Mouse (Mus musculus): ENCODE data around the gene Cd300lf.

Cd300lf gene

DNA sequence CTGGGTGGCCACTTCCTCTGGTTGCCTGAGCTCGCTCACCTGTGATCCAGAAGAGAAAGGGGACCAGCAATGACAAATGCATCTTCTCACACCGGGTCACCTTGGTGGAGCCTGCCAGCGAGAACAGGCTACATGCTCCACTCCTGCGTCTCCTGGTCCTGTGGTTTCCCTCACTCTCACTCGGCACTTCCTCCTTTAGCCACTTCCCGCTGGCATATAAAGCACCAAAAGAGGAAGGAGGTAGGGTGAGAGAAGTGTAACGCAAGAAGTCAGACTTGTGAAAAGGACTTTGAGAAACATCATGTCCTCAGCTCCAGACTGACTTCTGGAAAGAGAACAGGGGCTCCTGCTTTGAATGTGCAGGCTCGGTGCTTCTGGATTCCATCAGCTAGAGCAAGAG, at the start of gene Cd300lf:
Gene Cd300lf, minus strand, starts transcription at position 193 of the 400 bp plus-strand sequence.
- DNase-seq (ENCODE audit: low spot score): no peak

DNA sequence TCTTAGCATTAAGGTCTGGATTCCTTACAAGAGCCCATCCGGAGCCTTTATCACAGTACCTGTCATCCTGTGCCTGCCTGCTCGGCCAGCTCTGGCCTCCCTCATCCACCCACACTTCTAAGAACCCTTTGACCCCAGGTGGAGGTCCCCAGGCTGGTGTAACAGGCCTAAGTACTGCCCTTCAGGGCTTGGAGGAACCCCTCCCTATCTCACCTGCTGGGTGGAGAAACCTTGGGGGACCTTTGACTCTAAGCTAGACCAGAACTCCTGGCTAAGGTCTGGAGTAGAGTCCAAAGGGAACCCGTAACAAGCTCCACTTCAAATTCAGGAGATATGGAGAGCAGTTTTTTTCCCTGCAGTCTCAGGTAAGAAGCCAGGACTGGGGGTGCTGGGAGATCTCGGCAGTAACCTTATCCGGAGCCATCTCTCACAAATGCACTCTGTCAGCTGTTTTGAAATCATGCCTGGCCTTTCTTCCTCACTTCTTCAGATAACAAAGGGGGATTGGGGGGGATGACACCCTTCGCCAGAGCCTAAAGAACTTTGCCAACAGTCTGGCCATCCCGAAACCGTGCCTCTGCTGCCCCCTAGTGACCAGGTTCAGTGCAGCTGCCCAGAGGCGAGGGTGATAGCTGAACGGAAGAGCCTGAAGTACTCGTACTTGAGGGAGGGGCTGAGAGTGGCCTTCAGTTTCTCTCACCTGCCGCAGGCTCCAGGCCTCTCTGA, 48.3 kb upstream of the Cd300lf start:
- DNase-seq (ENCODE audit: low spot score): peak; percentile 85

DNA sequence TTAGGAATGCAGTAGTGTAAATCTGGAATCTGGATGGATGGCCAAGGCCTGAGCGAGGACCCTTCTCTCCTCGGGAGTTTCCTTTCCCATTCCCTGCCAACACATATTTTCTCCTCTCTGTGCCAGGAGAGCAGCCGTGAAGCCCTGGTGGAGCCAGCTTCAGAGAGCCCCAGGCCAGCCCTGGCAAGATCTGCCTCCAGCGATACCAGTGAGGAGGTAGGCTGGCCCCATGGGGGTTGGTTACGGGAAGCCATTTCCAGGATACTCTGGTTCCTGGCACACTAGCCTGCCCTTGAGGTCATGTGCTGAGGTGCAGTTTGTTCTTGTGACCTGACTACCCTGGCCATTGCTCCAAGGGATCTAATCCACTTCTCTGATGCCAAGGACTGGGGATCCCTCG, 46.1 kb upstream of the Cd300lf start:
- no peak for DNase-seq (ENCODE audit: low spot score)

DNA sequence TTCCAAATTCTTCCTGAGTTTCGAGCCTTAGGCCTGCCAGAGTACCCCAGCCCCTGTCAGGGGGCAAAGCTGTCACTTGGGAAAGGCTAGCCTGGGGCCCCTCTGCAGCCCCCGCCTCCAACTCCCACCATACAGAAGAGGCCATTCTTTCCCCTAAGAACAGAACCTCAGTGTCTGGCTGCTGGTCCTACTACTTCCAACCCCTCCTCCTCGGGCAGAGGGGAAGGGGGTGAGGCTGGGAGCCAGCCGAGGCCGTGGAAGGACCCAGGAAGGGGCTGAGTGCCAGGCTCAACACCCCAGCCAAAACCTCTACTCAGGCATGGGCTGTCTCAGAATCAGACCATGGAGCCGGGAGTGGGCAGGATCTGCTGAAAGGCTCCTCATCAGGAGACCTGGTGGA, 45.4 kb upstream of the Cd300lf start:
- no peak for DNase-seq (ENCODE audit: low spot score)

DNA sequence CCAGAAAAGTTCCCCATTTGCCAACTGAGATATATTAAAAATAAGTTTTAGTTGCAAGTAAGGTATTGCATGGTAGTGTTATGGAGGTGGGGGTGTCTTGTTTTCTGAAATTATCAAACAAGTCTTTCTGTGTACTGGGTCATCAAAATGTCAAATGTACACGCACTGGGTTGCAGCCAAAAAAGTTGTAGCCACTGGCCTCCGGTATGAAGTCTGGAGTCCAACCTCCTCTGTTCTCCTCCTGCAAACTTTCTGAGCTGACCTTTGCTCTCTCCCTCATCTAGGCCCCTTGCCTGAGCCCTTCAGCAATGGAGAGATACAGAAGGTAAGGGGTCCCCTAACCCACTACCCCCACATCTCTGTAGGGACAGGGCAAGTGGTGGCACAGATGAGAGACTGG, 45.0 kb upstream of the Cd300lf start:
- no peak for DNase-seq (ENCODE audit: low spot score)

DNA sequence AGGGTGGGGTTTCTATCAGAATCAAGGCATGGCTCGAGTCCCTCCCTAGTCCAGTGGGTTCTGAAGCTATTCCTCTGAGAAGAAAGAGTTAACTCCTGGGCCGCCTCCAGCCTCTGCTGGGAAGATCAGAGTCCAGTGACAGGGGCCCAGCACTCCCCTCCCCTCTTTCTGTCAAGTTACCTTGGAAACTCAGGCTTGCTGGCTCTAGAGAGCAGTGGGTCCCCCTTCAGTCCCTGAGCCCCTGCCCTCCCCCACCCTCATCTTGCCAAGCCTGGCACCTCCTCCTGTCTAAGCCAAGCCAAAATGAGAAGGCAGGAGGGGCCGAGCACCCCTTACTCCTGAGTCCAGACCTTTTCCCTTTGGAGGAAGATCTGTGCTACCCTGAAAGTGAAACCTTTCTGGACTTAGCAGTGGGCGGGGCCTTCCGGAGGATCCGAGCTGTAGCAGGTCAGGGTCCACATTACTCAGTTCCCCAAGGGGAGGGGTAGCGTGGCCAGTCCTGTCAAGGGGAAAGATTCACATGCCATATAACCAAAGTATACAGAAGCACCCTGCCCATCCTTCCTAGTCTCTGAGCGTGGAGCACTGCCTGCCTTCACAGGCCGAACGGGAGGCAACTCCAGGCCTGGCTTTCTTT, 43.9 kb upstream of the Cd300lf start:
- DNase-seq (ENCODE audit: low spot score): no peak

DNA sequence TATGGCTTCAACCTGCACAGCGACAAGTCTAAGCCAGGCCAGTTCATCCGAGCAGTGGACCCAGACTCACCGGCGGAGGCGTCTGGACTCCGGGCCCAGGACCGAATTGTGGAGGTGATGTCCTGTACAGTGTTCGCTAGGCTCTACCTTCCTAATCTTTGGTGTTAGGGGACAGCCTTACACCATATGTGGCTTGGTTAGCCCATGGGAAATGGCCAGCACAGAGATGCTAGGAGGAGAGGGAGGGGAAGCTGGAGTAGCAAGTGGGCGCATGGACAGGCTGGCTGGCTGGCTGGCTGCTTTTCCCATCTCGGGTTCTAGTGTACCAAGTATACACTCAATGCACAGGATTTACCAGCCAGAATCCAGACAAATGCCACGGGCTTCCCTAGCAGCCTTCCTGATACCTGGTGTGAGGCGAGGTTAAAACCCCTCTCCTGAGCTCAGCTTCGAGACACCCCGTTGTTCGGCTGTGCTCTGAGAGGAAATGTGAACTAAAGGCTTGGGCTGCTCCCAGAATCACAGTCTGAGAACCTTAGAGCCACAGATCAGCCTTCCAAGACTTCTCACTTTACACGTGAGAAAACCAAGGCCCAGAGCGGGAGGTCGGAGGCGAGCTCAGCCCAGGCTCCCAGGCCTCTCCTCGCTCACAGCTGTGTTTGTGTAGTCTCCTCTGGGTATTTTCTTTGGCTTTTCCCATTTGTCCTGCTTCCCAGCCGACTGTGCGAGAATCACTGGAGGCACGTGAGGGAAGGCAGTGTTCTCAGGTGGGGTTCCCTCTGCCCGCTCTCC, 42.8 kb upstream of the Cd300lf start:
- no peak for DNase-seq (ENCODE audit: low spot score)

DNA sequence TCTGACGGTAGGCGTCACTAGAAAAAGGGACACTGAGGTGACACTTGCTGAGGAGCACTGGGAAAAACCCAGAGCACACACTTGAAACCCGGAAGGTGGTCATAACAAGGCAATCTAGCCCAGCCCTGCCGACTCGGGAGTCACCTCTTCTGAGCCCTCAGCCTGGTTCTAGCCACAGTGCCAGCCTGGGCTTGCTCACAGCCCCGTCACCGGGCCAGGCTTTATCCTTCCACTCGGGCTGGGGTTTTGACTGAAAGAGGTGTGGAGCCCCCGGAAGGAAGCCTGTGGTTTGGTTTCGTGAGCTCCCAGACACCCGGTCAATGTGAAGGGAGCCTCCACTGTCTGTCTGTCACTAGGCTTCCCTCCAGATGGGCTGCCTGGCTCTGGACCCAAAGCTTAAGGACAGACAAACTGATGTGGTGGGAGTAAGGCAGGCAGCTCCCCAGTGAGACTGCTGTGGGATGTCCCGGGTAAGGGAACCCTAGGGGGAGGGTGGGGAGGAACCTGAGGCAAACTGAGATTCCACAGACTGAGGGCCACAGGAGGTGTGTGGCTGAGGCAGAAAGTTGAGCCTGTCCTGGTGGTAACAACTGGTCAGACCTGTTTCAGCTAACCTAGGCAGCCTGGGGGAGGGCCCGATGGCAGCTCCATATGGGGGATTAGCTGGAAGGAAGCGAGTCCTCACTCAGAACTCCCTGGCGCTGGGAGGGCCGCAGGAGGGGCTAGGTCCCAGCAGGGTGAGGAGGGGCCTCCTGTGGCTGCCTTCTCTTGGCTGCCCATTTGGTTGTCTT, 40.0 kb upstream of the Cd300lf start:
- no peak for DNase-seq (ENCODE audit: low spot score)

DNA sequence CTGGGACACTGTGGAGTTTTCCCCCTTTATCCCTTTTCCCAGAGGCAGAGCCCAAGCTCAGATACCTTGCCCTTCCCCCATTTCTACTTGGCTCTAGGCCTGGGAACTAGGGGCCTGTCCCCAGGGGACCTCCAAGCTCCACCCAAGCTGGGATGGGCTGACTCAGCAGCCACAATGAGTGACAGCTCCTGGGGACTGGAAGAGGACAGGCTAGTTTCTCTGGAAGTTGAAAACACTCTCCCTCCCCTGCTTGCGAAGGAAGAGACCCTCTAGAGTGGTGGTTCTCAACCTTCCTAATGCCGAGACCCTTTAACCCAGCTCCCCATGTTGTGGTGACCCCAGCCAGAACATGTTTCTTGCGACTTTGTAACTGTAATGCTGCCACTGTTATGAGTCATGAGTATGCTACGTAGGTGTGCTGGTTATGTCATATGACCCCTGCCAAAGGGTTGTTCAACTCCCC, 39.1 kb upstream of the Cd300lf start:
- peak; percentile 72 for DNase-seq (ENCODE audit: low spot score)

DNA sequence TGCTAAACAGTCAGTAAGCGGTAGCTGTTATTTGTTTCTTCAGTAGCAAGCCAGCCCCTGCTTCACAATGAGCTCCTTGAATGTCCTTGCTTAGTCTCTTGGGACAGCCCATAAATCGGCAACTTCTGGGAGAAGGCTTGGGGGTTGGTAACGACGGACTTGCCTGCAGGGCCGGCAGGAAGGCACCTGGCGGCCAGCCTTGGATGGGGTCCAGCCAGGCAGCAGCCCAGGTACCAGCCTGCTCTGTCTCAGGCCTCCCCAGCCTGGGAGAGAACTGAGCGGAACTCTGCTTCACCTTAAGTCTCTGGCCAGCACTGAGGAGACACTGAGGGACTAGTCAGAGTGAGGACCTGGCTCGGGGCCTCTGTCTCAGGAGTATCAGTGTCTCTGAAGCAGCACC, 37.3 kb upstream of the Cd300lf start:
- no peak for DNase-seq (ENCODE audit: low spot score)

DNA sequence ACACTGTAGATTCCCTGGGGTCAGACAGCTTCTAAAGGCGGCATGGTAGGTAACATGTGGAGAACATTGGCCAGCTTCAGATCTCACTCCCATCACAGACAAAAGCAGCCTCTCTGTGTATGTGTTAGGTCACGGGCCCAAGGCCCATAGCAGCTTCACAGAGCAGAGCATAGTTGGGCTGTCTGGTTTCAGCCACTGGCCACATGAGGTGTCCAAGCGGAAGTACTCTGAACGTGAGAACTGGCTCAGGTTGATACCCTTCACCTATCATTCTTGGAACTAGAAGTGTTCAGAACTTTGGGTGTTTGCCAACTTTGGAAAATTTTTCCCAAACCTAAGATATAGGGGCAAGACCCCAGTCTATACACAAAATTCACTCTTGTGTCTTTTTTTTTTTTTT, 35.6 kb upstream of the Cd300lf start:
- no peak for DNase-seq (ENCODE audit: low spot score)

DNA sequence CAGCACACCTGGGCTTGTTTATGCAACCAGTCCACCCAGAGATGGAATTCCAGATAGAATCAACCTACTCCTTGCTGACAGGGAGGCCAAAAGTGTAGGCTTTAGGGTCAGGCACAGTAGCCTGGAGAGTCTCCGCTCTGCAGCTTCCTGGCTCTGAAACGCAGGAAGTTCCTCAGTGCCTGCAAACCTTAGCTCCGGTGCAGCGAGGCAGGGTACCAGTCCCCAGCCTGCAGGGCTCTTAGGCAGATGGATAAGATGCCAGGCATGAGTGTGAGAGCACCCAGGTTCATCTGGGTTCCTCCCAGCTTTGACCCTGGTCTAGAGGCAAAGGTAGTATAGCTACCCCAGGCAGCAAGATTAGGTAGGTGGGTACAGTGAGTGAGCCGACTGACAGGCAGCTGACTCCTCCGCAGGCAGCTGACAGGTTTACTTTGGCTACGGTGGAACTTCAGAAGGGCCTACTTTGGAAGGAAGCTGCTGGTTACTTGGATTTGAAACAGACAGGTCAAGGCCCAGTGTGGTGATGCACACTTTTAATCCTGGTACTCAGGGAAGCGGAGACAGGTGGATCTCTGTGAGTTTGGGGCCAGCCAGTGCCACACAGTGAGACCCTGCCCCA, 33.9 kb upstream of the Cd300lf start:
- DNase-seq (ENCODE audit: low spot score): no peak

DNA sequence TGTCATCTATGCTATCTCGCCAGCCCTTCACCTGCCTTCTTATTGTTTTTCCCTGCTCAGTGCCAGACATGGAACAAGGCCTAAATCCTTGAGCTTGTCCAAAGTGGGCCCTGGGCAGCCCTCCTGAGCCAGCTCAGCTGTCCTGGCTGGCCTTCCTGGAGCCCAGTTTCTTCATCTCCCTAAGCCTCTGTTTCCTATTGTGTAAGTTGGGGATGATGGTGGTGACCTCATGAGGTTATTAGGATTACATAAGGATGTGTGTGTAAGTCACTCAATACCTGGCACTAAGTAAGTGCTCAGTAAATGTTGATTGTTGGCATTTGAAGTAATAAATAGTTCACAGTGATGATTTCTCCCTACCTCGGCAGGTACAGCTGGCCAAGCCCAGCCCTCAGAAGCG, 33.0 kb upstream of the Cd300lf start:
- no peak for DNase-seq (ENCODE audit: low spot score)

DNA sequence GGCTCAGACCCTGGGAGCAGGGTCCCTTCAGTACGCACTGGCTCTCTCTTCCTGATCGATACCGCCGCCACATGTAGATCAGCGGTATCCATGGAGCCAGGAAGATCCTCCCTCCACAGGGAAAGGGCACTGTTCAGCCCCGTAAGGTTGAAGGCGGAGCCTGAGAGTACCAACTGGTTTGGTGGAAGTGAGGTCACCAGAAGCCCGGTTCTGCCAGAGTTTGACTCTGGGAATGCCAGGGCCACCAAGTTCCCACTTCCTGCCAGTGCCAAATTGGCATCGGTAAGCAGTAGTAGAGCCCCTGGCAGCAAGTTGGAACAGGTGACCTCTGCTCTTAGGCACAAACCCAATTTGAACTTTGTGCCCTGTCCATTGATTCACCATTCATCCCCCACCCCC, 31.2 kb upstream of the Cd300lf start:
- DNase-seq (ENCODE audit: low spot score): peak; percentile 41

DNA sequence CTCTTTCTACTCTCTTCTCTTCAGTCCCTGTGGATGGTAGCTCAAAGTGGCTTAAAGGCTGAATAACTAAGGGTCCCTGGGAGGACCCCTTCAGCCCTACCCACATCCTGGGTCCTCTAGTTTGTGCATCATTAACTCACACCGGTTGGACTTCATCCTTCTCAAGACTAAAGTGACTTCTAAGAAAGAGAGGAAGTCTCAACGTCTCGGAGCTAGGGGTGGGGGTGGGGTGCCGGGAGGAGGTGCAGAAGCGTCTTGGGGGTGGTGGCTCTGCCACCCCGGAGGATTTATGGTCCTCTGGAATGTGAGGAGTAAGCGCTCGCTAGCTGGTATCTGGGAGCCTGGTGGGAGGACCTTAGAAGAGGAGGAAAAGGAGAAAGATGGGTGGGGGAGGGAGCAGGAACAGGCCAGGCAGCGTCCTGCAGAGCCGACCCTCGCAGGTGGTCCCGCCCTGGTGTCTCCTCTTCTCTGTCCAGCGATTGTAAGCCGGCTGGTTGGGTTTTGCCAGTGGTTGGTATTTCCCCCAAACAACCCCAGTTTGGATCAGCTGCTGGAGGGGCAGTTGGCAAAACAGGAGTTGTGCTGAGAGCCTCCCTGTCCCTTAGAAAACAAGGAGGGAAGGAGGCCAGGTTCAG, 30.7 kb upstream of the Cd300lf start:
- peak; percentile 17 for DNase-seq (ENCODE audit: low spot score)

DNA sequence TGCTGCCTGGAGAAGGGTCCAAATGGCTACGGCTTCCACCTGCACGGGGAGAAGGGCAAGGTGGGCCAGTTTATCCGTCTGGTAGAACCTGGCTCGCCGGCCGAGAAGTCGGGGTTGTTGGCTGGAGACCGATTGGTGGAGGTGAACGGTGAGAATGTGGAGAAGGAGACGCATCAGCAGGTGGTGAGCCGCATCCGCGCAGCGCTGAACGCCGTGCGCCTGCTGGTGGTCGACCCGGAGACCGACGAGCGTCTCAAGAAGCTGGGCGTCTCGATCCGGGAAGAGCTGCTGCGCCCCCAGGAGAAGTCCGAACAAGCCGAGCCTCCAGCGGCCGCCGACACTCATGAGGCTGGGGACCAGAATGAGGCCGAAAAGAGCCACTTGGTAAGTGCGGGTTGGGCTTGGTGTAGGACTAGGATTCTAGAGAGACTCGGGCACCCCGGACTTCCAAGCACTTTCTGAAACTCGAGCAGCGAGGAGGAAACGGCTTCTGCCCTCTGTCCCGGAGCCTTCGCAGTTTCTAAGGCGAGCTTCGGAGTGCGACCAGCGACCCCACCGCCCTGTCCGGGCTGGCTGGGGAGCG, 29.9 kb upstream of the Cd300lf start:
- peak; percentile 71 for DNase-seq (ENCODE audit: low spot score)

DNA sequence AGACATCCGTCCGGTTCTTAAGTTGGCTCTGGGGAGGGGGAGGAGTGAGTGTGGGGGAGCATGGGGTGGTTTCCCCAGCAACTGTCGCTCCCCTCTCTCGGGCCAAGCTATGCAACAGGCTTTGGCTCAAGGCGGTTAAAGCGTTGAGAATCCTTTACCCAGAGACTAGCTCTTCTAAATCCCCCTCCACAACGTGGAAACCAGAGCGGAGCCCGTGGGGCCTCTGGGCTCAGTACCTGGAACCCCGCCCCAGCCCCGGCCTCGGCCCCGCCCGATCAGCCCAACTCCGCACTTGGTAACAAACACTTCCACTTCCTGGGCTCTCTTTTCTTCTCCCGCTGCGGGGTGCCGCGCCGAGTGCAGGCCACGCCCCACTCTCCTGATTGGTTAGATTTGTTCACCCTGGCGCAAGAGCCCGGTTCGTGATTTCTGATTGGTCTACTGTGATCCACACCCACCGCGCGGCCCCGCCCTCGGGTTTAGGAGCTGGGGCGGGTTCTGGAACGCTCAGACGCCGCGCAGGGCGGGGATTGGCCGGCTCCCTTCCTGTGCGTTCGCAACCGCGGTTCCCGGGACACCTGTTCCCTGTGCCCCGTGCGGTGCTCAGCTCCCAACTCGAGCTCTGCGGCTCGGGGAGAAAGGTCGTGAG, 29.2 kb upstream of the Cd300lf start, which contains the start of gene Slc9a3r1:
Gene Slc9a3r1, plus strand, starts transcription at position 510 of the 649 bp plus-strand sequence.
- peak; percentile 98 for DNase-seq (ENCODE audit: low spot score)

DNA sequence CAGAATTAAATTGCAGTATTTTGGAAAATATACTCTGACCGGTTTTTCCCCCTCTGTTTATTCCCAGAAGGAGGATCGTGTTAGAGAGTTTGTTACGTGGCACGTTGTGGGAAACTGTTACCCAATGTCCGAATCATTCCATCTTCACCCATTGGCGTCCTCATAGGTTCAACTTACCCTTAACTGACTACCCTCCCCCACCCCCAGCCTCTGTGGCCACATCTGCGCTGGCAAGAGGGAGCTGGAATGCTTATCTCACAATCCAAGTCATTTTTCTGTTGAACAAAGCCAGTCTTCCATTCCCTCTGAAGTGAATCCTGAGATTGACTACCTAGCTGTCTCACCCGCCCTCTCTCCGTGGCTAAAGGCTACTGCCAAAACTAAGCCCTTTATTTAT, 28.4 kb upstream of the Cd300lf start:
- DNase-seq (ENCODE audit: low spot score): no peak

DNA sequence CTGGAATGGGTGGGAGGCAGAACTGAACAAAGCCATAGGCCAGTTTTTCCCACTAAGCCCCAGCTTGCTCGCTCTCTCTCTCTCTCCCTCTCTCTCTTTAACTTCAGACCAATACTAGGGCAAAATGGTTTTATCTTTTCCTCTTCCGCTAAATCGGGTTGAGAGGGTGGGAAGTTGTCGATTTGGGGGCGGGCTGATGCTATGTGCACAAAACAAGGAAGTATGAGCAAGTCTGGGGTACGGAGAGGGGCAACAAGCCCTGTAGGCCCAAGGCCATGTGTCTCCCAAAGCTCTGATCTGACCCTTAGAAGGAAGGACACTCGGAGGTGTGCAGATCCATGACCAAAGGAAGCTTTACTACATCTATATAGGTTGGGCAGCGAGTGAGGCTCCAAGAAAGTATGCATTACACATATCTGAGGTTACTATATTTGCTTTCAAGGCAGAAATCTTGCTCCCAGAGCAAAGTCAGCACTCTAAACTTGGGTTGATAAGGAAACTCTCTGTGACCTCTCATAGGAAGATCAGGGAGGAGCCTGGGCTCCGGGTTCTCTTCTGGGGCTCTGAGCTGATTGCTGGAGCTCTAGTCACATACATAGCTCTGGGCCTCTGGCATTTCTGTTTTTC, 27.9 kb upstream of the Cd300lf start:
- DNase-seq (ENCODE audit: low spot score): no peak

All from retina, embryonic 14.5 days (tissue).